18 mouse cellular contexts compared by ENCODE assay signal in genomic region chr8:116223235-116223634, GRCm38 (mm10).
"Had no signal": no experiment of that assay in that cellular context is flagged by ENCODE, and none has a peak within 500 bp of the region (broad histone marks: within the 10 kb centered on the region; RNA-seq: fewer than 3 reads in every experiment).

No protein-coding gene starts in this region.

- H3K27me3 ChIP-seq: neural tube, embryonic 15.5 days had no signal

- DNase-seq: lung, adult 18-20 months; lung, embryonic 14.5 days; lung, postnatal 10 days; lung, postnatal 4 days; midbrain, embryonic 14.5 days; retina, postnatal 1 day; right cerebral cortex, adult 18-20 months; right cerebral cortex, postnatal 25 days; right cerebral cortex, postnatal 4 days; spleen, adult 18-20 months; thymus, adult 18-20 months; thymus, postnatal 14 days; thymus, postnatal 36 days had no signal

- H3K36me3 ChIP-seq: midbrain, embryonic 10.5 days; neural tube, embryonic 13.5 days; neural tube, embryonic 15.5 days had no signal

- H3K4me1 ChIP-seq: midbrain, embryonic 10.5 days; neural tube, embryonic 13.5 days; neural tube, embryonic 15.5 days had no signal

- H3K9me3 ChIP-seq: midbrain, embryonic 10.5 days; neural tube, embryonic 13.5 days; neural tube, embryonic 15.5 days had no signal

- ATAC-seq: midbrain, embryonic 16.5 days had no signal

- H3K27ac ChIP-seq: midbrain, embryonic 10.5 days; neural tube, embryonic 13.5 days; neural tube, embryonic 15.5 days had no signal

- H3K4me2 ChIP-seq: lung, embryonic 14.5 days; neural tube, embryonic 13.5 days; neural tube, embryonic 15.5 days had no signal

- H3K4me3 ChIP-seq: midbrain, embryonic 10.5 days; myocyte; neural tube, embryonic 13.5 days; neural tube, embryonic 15.5 days had no signal

- H3K9ac ChIP-seq: lung, embryonic 14.5 days; neural tube, embryonic 13.5 days; neural tube, embryonic 15.5 days had no signal
